Mouse (Mus musculus) frontal cortex, postnatal 36 days (tissue): Measurements from ENCODE around the gene Muc5ac.
"Not testable (repeated sequence)": the region's sequence is repeated elsewhere in the genome, so short reads cannot be mapped to it uniquely, and the experiment has no call there.

Experiments
- DNase-seq, 2 experiments: peaks; one replicate each; pipeline ENCODE4 v3.0.0; 2022; ENCODE audit warnings: low spot score in 2 of 2

The Muc5ac gene

DNA sequence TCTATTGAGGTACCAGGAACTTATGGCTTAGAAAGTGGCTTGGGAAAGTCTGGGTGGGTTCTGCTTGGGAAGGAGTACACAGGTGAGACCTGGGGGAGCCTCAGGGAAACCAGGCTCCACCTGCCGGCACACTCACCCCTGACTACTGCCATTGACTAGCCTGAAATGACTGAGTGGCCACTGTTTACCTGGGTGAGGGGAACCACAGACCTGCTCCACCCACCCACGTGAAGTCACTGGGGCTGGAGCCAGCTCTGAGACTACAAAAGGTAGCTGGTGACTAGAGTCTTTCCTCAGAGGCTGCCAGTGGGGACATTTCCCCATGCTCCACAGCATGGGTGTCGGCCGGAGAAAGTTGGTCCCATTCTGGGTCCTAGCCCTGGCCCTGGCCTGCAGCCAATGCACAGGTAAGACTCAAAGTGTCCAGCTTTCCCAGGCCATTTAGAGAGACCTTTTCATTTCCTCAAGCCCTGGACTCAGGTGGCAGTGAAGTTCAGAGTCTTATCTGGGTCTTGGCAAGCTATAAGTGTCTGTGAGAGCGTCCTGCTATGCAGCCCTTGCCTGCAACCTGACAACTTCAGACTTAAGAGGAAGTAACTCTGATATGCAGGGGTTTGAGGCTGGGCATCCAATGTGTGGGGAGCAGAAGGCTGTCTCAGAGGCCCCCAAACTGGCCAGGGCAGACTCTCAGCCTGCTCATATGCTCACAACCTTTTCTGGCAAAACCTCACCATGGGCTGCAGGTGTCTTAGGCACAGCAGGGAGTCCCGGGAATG, at the start of gene Muc5ac:
Muc5ac (plus strand) TSS at position 296 of the 776 bp plus-strand sequence.
- DNase-seq, result no peak

DNA sequence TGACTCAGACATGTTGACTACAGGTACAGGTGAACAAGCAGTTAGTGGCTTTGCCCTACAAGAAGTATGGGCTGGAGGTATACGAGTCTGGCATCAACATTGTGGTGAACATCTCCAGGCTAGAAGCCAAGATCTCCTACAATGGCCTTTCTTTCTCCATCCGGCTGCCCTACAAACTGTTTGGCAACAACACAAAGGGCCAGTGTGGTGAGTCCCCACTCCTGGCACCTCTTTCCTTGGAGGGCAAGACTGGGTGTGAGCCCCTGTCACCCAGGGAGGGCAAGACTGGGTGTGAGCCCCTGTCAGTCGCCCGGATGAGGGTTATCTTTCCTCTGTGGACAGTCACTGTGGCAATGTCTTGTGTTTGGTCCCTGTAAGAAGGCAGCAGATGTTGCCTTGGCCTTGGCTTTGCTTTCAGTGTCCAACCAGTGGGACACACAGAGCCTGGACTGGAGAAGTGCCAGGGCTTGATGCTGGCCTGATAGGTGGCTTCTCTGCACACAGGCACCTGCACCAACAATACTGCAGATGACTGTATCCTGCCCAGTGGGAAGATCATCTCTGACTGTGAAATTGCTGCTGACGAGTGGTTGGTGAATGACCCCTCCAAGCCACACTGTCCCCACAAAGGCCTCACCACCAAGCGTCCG, 41.2 kb upstream of the Muc5ac start:
- DNase-seq, result no peak

DNA sequence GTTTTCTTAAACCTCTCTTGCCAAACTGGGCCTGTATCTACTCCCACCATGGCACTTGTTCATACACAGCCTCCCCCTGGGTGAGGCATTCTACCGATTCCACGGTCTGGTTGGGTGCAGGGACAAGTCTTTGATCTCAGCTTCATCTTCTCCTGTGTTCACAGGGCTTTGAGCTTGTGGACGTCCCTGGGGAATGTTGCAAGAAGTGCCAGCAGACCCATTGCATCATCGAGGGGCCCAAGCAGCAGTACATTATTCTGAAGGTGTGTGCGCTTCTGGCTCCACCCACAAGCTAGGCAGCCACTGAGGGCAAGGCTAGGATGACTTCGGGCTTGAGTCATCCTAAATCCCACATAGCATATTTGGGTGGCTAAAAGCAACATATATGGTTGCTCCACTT, 36.3 kb upstream of the Muc5ac start:
- DNase-seq, result no peak

DNA sequence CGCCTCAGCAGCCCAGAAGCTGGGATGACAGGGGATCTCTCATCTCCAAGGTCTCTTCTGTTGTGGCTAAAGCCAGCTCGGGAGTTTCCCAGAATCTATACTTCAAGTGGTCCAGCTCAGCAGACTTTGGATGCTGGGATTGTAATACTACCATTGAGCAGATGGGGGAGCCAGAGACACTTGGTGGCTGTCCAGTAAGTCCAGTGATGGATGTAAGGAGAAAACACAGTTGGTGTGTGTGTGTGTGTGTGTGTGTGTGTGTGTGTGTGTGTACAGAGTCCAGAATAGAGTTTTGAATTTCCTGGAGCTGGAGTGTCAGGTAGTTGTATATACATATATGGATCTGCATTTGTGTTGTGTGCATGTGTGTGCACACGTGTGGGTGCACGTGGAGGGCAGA, 32.9 kb upstream of the Muc5ac start:
- DNase-seq, result peak; percentile 81 to 92

DNA sequence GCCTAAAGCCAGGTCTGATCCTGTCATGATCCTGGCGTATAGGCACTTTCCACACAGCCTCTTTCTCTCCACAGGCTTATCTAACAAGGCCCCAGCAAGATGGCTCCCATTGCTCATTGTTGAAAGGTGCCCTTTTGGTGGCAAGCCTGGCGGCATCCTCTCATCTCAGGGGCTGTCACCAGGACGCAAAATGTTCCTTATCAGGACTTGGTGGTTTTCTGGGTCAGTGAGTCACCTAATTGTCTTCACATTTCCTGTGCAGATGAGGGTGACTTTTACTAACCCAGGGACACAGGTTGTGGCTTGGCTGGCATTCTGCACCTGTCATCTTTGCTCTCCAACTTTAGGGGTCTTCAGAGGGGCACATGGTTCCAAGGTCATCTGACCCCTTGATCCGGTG, 30.5 kb upstream of the Muc5ac start:
- DNase-seq, result no peak

DNA sequence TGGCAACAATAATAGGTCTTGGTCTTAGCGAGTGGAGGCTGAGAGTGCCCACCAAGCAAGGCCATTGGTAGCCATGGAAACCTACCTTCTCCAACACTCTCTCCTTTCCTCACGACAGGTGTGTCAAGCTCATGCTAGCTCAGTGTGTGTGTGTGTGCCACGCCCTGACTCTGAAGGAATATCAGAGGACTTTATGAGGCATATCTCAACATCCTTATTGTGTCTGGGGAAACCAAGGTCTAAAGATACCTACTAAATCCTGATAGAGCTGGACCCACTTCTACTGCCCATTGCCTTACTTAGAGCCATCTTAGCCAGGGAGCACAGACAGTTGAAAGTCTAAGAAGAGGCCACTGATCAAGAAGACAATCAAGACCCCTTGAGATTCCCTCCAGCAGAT, 18.3 kb upstream of the Muc5ac start:
- no peak for DNase-seq

DNA sequence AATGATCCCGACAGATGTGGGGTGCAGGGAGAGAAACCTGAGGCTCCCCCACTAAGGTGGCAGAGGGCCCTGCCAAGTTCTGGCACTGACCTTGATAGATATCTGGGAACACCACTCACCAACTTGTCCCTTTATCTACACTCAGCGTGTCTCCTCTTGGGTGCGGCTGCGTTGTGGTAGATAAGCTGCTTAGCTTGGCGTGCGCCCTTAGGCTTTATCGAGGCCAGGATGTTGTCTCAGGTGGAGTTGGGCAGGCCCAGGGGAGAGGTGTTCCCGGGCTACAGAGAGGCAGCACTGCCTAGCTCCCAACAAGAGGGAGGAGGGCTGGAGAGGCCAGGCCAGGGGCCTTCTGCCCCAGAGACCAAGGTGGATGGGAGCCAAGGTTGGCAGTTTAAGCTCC, 17.8 kb upstream of the Muc5ac start:
- DNase-seq, result no peak

DNA sequence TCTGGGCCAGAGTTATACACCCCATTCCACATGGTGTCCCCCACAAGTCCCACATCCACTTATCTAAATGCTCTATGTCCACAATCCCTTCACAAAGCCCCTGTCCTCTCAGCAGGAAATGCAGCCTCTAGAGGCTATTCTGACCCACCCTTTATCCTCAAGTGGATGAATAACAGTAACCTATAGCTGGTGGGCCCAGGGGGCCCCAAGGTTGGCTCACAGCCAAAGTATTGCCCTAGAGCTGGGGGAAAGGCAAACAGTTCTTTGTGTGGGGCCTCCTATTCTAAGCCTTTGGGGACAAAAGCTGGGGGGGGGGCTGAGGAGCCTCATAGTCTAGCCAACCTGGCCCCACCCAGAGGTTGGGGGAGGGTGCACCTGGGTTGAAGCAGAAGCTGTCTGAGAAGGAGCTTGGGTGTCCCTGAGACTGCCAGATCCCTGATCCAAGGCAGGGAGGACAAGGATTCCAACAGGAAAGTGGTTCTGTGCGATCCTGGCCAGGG, 16.7 kb upstream of the Muc5ac start:
- DNase-seq, result no peak

DNA sequence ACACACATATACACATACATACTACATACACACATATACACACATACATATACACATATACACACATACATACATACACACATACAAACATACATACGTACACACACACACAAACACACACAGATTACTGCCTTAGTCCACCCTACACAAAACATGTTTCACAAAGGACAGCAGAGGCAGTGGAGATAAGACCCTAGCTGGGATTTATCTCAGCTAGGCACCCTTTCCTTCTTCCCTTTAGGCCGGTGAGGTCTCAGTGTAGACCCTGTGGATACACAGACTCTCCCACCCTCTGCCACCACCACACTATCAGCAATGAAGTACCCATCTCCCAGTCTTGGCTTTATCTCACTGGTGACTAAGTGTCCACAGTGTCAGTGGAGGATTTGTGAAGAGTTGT, 13.9 kb upstream of the Muc5ac start:
- DNase-seq, result no peak

DNA sequence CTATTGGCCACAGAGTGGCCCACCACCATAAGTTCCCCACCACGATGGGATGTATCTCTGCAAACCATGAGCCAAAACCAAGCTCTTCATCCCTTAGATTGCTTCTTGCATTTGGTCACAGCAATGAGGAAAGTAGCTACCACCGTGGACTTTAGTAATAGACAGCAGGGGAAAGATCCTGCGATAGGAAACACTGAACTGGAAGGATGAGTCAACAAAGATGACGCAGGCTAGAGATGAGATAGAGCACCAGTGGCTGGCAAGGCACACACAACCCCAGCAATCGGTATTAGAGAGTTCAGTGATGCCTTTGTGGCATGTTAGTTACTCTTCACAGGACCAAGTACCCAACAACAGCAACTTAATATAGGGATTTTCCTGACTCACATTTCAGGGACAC, 12.6 kb upstream of the Muc5ac start:
- no peak for DNase-seq

DNA sequence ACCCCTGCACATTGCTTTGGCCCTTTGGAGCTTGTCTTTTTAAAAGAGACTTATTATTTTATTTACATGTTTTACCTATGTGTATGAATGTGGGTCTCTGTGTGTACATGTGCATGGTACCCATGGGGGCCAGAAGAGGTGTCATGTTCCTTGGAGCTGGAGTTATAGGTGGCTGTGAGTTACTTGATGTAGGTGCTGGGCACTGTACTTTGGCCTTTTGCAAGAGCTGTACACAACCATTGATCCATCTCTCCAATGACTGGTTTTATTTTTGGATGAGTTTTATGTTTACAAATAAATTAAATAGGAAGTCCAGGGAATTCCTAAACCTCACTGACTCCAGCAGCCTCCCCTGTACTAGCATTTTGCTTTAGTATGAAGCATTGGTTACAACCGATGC, 5.5 kb downstream of the Muc5ac start:
- DNase-seq, result no peak

DNA sequence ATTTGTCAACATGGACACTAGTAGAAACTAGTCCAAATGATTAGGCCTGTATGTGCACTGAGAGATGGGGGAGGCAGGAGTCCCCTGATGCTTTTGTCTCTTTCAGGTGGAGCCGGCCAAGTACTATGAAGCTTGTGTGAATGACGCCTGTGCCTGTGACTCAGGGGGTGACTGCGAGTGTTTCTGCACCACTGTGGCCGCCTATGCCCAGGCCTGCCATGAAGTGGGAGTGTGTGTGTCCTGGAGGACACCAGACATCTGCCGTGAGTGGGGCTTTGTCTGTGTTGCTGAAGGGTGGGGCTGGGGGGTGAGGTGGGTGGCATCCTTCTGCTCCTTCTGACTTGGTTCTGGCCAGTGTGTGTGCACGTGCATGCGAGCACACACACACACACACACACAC, 14.4 kb downstream of the Muc5ac start:
- DNase-seq, result peak in 1 of 2 experiments; percentile 13

DNA sequence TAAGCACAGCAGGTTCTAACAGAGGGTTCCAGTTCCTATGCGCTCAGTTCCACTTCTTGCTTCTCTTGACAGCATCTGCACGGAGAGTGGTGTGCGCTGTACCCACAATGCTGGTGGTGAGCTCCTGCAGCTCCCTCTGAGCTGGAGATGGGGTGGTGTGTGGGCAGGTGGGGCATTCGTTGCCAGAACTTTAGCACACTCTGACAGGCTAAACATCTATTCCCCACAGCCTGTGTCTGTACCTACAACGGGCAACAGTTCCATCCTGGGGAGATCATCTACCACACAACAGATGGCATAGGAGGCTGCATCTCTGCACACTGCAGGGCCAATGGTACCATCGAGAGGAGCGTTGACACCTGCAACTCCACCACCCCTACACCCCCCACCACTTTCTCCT, 16.6 kb downstream of the Muc5ac start:
- DNase-seq, result peak; percentile 79 to 84

DNA sequence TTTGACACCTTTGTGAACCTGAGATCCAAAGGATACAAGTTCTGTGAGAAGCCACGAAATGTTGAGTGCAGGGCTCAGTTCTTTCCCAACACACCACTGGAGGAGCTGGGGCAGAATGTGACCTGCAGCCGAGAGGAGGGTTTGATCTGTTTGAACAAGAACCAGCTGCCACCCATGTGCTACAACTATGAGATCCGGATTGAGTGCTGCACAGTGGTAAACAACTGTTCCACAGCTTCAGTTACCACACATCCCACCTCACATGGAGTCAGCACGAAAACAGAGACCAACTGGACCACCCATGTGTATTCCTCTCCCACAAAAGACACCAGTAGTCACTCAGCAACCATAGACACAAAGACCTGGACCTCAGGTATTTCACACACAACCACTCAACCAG, 19.1 kb downstream of the Muc5ac start:
- not testable (repeated sequence) for DNase-seq

DNA sequence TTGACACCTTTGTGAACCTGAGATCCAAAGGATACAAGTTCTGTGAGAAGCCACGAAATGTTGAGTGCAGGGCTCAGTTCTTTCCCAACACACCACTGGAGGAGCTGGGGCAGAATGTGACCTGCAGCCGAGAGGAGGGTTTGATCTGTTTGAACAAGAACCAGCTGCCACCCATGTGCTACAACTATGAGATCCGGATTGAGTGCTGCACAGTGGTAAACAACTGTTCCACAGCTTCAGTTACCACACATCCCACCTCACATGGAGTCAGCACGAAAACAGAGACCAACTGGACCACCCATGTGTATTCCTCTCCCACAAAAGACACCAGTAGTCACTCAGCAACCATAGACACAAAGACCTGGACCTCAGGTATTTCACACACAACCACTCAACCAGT, 21.2 kb downstream of the Muc5ac start:
- not testable (repeated sequence) for DNase-seq

DNA sequence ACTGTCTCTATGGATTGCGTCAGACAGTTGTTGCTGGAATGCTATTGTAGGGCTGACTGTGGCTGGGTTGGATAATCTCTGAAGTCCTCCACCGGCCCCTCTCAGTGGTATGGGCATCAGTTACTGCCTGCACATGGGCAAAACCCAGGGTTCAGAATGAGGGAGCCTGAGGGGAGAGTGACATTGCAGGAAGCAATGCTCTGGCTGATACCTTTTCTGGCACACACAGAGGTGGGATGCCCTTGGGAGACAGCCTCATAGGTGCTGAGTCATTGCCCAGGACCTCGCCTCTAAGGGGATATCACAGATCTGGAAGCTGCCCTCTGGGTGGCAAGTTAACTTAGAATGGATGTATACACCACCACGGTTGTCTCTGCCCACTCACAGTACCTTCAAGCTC, 24.5 kb downstream of the Muc5ac start:
- no peak for DNase-seq

DNA sequence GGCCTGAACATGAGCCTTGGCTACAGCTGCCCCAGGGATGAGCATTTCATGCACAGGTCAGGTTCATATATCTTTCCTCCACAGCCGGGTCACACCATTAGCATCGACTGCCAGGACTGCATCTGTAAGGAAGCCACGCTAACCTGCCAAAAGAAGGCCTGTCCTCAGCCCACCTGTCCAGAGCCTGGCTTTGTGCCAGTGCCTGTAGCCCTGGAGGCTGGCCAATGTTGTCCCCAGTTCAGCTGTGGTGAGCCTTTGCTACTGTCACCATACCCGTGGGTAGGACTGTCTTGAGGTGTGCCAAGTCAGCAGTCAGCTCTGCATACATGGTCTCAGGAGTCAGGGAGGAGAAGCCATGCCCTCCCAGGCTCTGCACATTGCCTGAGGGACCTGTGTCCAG, 26.6 kb downstream of the Muc5ac start:
- DNase-seq, result no peak

DNA sequence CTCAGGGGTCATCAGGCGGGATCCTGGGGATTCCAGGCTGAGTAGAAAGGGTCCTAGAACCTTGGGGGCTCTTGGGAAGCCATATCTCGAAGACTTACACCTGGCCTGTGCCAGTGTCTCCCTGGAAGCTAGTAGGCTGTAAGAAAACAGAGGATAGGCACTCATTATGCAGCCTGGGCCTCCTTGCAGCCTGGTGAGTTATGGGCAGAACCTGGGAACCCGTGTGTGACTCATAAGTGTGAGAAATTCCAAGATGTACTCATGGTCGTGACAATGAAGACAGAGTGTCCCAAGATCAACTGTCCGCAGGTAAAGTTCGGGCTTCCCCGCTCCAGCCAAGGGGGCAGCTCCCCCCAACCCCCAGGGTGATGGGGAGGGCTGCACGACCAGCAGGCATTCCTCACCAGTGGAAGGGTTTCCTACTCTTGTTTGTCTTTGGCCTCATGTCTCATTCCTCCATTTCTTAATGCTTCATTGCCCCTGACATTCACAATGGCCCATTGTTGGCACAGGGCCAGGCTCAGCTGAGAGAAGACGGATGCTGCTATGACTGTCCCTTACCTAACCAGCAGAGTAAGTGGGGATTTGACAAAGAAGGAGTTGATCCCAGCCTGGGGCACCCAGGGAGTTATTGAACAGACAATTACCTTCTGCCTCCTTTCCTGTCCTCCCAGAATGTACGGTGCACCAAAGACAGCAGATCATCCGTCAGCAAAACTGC, 28.7 kb downstream of the Muc5ac start:
- DNase-seq, result no peak

DNA sequence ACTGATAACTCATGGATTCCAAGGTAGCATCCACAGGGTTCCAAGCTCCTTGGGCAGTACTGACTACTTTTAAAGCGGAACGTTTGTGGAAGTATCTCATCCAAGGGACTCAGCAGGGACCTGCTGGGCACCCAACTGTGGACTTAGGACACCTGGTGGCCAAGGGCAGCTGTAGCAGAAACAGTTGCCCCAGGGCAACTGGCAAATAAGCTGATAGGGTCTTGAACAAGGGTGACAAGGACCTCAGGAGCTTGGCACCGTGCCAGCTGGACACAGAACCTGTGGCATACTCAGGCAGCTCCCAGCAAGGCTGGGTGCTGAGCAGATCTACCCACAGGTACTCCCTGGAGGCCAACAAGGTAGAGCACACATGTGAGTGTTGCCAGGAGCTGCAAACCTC, 29.5 kb downstream of the Muc5ac start:
- no peak for DNase-seq

DNA sequence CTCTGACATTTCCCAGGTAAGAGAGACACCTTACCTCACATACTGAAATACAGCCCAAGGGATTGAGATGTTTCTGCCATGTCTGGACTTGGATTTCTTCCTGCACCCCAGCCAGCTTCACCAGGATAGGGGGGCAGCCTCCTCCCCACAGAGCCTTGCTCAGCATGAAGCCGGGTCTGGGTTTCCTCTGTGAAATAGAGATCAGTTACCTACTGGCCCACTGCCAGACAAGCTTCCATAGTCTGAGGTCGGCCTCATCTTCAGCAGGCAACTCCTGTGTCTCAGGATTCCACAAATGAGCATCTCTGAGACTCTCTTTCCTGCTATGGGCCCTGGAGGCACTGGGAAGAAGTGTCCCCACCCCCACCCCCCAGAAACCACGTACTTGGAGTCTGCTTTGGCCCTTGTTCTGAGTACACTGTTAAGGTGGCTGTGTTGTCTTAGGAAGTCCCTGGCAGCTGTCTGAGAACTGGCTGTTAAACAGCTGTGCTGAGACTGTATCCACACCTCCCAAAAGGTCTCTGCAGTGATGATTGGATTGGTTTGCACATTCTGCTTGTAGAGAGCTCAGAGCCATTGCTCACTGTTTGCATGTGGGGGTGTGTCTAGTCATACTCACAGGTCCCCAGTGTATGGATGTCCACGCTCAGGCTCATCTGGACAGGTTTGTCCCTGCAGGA, 34.0 kb downstream of the Muc5ac start:
- no peak for DNase-seq

DNA sequence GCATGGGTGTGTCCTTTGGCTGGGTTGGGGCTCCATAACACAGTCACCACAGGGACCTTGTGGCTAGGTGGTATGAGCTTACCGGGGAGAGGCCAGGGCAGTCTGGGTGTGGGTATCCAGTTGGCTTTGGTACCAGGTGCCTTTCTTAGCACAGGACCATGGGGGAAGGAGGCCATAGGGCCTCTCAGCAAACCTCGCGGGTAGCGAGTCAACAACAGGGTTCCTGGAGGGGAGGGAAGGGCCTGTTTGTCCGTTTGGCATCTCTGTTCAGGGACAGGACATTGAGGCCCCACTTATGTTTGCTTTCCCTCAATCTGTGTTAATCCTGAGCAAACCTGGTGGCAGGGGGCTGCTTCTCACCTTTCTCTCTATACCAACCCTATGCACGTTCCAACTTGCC, 34.9 kb downstream of the Muc5ac start:
- no peak for DNase-seq

DNA sequence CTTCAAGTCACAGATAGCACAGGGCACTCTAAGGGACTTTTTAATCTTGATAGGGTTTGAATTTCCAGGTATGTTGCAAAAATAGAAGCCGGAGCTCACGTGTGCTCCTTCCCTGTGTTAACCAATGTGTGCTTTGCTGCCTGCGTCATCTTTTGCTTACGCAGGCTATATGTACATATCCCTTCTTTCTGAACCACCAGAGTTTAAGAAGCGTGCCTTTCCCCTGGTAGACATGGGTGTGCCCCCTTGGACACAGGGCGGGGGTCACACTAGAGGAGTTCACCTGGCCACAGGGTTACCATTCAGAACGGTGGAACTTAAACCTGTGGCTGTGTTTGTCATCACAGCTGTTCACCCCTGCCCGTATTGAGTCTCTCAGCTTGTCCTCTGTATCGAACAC, 35.6 kb downstream of the Muc5ac start:
- DNase-seq, result no peak
